Mouse (Mus musculus) thymus, adult 2 months (tissue): ENCODE results near the gene Sugp2.

ENCODE experiments used
- CTCF ChIP-seq: fragments of 200-500 bp; IDR thresholded peaks from 2 replicates; pipeline ENCODE4 v1.5.1; 2012; ENCODE audit warnings: mild to moderate bottlenecking, control low read depth, low read length, moderate library complexity, borderline replicate concordance; ENCODE audit not compliant: control insufficient read depth, poor library complexity, insufficient read depth; ENCODE audit errors: extremely low read depth
- POLR2A ChIP-seq: fragments of 200-500 bp; IDR thresholded peaks from 2 replicates; pipeline ENCODE4 v1.6.1; 2012; ENCODE audit warnings: mild to moderate bottlenecking, low read length, control low read depth, moderate library complexity; ENCODE audit not compliant: control insufficient read depth, poor library complexity, insufficient read depth; ENCODE audit errors: extremely low read depth

- TF ChIP-seq POLR2A (no peak), CTCF (no peak)
These were observed 40.8 kb upstream of the Sugp2 start for GRCm38 (mm10) chr8:70193238-70193637.
